Mouse (Mus musculus): ENCODE measurements around the gene Gfi1. TPM values are rescaled to one million over a fixed set of nuclear protein-coding genes. Genes with fewer than 3 reads are reported as not detected.

Gfi1 gene
- 0.09 TPM in 1 of 2 replicates, not detected in the other for polyA plus RNA-seq (2014; fragmentation: Nextera tagmentation; extraction: Ambion mirVana)

DNA sequence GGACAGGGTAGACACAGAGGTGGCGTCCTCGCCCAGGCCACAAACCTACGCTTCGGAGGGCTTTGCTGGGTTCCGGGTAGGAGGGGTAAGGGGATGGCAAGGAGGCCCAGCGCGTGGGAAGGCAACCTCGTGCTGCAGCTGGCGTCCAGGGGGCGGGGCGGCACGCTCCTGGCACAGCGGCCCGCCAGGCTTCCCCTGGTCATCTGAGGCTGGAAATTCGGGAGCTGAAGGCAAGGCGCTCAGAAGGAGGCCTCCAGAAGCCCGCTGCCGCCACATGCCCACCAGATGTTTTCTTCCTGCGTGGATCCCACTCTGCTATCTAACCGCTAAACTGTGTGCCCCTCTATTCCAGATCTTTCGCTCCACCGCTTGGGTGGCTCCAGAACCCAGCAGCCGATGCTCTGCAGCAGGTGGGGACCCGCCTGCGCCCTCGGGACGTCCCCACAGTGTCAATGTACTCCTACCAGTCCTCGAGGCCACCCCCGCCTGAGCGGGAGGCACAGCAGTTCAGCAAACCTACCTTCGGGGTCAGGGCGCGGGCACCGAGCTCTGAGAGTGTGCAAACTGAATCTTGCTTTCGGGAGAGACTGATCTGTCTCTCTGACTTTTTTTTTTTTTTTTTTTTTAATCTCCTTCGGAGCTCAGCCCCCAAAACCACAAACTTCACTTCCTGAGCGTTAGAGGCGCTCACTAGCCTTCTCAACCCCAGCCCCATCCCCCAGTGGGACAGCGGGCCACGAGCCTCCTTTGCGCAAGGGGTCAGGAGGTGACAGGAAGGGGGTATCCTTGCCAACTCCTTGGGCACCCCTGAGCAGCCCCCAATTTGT, at the start of gene Gfi1:
Gene Gfi1, minus strand, starts transcription at position 602 of the 827 bp plus-strand sequence.
- Histone ChIP-seq H3K36me3 (ENCODE audit: control insufficient read depth, insufficient read depth, low read length) (no peaks in the 10 kb centered on the region), H3K4me2 (ENCODE audit: low read length) (peak within 1 kb of the TSS; percentile 76), H3K27ac (replicated peaks in 1 of 2; ENCODE audit: control insufficient read depth in 1 of 2, insufficient read depth in 1 of 2, low read depth in 2 of 2, low read length in 2 of 2) (no peak within 1 kb of the TSS), H3K4me1 (ENCODE audit: control insufficient read depth in 2 of 2, insufficient read depth in 2 of 2, low read length in 2 of 2) (peaks cover 32 to 57% of the 10 kb centered on the region in 2 experiments), H3K27me3 (ENCODE audit: control insufficient read depth, insufficient read depth, low read length) (peaks cover 96% of the 10 kb centered on the region), H3K9me3 (ENCODE audit: control insufficient read depth, low read length) (no peaks in the 10 kb centered on the region), H3K9ac (ENCODE audit: low read length) (peak within 1 kb of the TSS; percentile 49), H3K4me3 (ENCODE audit: control insufficient read depth in 1 of 2, insufficient read depth in 1 of 2, low read depth in 1 of 2, low read length in 2 of 2) (peak within 1 kb of the TSS; percentile 31 to 43)
- ATAC-seq (ENCODE audit: insufficient number of reproducible peaks, insufficient read depth, low FRiP score, low read depth): no peak
- WGBS: 1% methylated on average over 41 of the region's 41 CpGs

GRCm38 (mm10) chr5:107772049-107772448, 46.2 kb upstream of the Gfi1 start:
- no peak for ATAC-seq (ENCODE audit: insufficient number of reproducible peaks, insufficient read depth, low FRiP score, low read depth)
- no peak overlapping the region for H3K4me3 ChIP-seq (ENCODE audit: control insufficient read depth in 1 of 2, insufficient read depth in 1 of 2, low read depth in 1 of 2, low read length in 2 of 2)
- H3K36me3 ChIP-seq (ENCODE audit: control insufficient read depth, insufficient read depth, low read length): peaks cover 8% of the 10 kb centered on the region; the same call in 1 of the 2 replicates
- no peaks in the 10 kb centered on the region for H3K4me1 ChIP-seq (ENCODE audit: control insufficient read depth in 2 of 2, insufficient read depth in 2 of 2, low read length in 2 of 2)
- no peaks in the 10 kb centered on the region for H3K27me3 ChIP-seq (ENCODE audit: control insufficient read depth, insufficient read depth, low read length)
- no peak overlapping the region for H3K9ac ChIP-seq (ENCODE audit: low read length)
- no peak overlapping the region for H3K27ac ChIP-seq (replicated peaks in 1 of 2; ENCODE audit: control insufficient read depth in 1 of 2, insufficient read depth in 1 of 2, low read depth in 2 of 2, low read length in 2 of 2)
- 70% methylated on average over 5 of the region's 5 CpGs for WGBS
- no peak overlapping the region for H3K4me2 ChIP-seq (ENCODE audit: low read length)
- H3K9me3 ChIP-seq (ENCODE audit: control insufficient read depth, low read length): peaks cover 4% of the 10 kb centered on the region; the same call in 1 of the 2 replicates

GRCm38 (mm10) chr5:107768224-107768623, 42.4 kb upstream of the Gfi1 start:
- Histone ChIP-seq H3K36me3 (ENCODE audit: control insufficient read depth, insufficient read depth, low read length) (peaks cover 12% of the 10 kb centered on the region), H3K4me1 (ENCODE audit: control insufficient read depth in 2 of 2, insufficient read depth in 2 of 2, low read length in 2 of 2) (0 out of 4 replicates have a peak, but pooled peaks cover 0 to 4% of the 10 kb centered on the region in 2 experiments), H3K4me3 (ENCODE audit: control insufficient read depth in 1 of 2, insufficient read depth in 1 of 2, low read depth in 1 of 2, low read length in 2 of 2) (no peak overlapping the region), H3K4me2 (ENCODE audit: low read length) (no peak overlapping the region), H3K9ac (ENCODE audit: low read length) (no peak overlapping the region), H3K27ac (replicated peaks in 1 of 2; ENCODE audit: control insufficient read depth in 1 of 2, insufficient read depth in 1 of 2, low read depth in 2 of 2, low read length in 2 of 2) (no peak overlapping the region), H3K27me3 (ENCODE audit: control insufficient read depth, insufficient read depth, low read length) (no peaks in the 10 kb centered on the region), H3K9me3 (ENCODE audit: control insufficient read depth, low read length) (peaks cover 4% of the 10 kb centered on the region; the same call in 1 of the 2 replicates)
- ATAC-seq (ENCODE audit: insufficient number of reproducible peaks, insufficient read depth, low FRiP score, low read depth): no peak
- 76% methylated on average over 1 of the region's 1 CpGs for WGBS

DNA sequence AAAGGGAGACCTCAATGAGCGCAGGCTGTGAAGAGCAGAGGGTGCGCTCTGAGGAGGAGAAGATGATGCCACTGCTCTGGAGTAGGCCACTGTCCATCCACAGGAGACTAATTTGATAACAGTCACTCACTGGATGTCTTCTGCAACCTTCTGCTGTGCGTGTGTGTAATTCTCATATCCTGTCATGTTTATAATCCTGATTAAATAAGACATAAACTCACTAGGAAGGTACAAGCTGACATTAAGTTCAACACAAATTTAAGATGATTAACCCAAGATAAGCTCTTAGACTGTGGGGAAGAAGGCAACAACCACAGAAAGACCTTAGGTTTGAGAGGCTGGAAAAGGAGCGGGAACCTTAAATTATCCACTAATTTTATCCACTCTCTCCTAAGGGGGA, 40.1 kb upstream of the Gfi1 start:
- Histone ChIP-seq H3K9me3 (ENCODE audit: control insufficient read depth, low read length) (peaks cover 4% of the 10 kb centered on the region; the same call in 1 of the 2 replicates), H3K27me3 (ENCODE audit: control insufficient read depth, insufficient read depth, low read length) (no peaks in the 10 kb centered on the region), H3K9ac (ENCODE audit: low read length) (no peak overlapping the region), H3K36me3 (ENCODE audit: control insufficient read depth, insufficient read depth, low read length) (peaks cover 9% of the 10 kb centered on the region), H3K27ac (replicated peaks in 1 of 2; ENCODE audit: control insufficient read depth in 1 of 2, insufficient read depth in 1 of 2, low read depth in 2 of 2, low read length in 2 of 2) (no peak overlapping the region), H3K4me2 (ENCODE audit: low read length) (no peak overlapping the region), H3K4me1 (ENCODE audit: control insufficient read depth in 2 of 2, insufficient read depth in 2 of 2, low read length in 2 of 2) (0 out of 4 replicates have a peak, but pooled peaks cover 0 to 4% of the 10 kb centered on the region in 2 experiments), H3K4me3 (ENCODE audit: control insufficient read depth in 1 of 2, insufficient read depth in 1 of 2, low read depth in 1 of 2, low read length in 2 of 2) (no peak overlapping the region)
- WGBS: 94% methylated on average over 4 of the region's 4 CpGs
- no peak for ATAC-seq (ENCODE audit: insufficient number of reproducible peaks, insufficient read depth, low FRiP score, low read depth)

DNA sequence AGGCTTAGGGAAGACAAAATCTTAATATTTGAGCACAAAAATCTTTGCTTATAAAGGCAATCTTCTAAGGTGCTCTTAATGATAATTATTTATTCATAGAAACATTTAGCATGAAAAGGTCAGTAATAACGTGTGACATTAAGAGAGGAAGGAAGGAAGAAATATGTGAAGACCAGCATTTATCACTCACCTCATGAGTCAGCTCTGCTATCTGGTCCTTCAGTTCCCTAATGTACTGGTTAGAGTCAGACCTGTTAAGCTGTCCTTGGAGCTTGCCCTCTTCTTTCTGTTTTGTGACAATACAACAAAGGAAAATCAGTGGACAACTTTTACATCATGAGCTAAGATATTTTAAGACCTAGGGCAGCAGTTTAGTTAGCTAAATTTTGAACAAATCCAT, 38.6 kb upstream of the Gfi1 start:
- H3K9me3 ChIP-seq (ENCODE audit: control insufficient read depth, low read length): peaks cover 4% of the 10 kb centered on the region; the same call in 1 of the 2 replicates
- H3K9ac ChIP-seq (ENCODE audit: low read length): no peak overlapping the region
- H3K4me1 ChIP-seq (ENCODE audit: control insufficient read depth in 2 of 2, insufficient read depth in 2 of 2, low read length in 2 of 2): 0 out of 4 replicates have a peak, but pooled peaks cover 0 to 4% of the 10 kb centered on the region in 2 experiments
- H3K4me3 ChIP-seq (ENCODE audit: control insufficient read depth in 1 of 2, insufficient read depth in 1 of 2, low read depth in 1 of 2, low read length in 2 of 2): no peak overlapping the region
- H3K27me3 ChIP-seq (ENCODE audit: control insufficient read depth, insufficient read depth, low read length): no peaks in the 10 kb centered on the region
- H3K36me3 ChIP-seq (ENCODE audit: control insufficient read depth, insufficient read depth, low read length): peaks cover 9% of the 10 kb centered on the region
- no peak overlapping the region for H3K27ac ChIP-seq (replicated peaks in 1 of 2; ENCODE audit: control insufficient read depth in 1 of 2, insufficient read depth in 1 of 2, low read depth in 2 of 2, low read length in 2 of 2)
- WGBS: 44% methylated on average over 1 of the region's 1 CpGs
- no peak overlapping the region for H3K4me2 ChIP-seq (ENCODE audit: low read length)
- ATAC-seq (ENCODE audit: insufficient number of reproducible peaks, insufficient read depth, low FRiP score, low read depth): no peak

DNA sequence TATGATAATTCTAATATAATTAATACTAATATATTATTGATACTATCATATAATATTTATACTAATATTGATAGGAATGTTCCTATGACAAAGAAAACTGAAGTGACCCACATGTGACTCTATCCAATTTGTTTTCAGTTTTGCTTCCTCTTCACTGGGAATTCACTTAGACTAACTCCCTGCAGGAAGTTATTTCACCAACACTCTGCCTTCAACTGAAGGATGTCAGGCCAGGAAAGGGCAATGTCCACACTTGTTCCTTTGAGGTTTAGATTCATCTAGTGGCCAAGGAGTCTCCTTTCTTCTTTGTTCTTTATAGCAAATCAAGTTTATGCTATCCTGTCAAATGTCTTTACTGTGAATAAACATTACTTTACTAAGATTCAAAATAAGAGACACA, 37.8 kb upstream of the Gfi1 start:
- H3K9me3 ChIP-seq (ENCODE audit: control insufficient read depth, low read length): peaks cover 4% of the 10 kb centered on the region; the same call in 1 of the 2 replicates
- H3K27ac ChIP-seq (replicated peaks in 1 of 2; ENCODE audit: control insufficient read depth in 1 of 2, insufficient read depth in 1 of 2, low read depth in 2 of 2, low read length in 2 of 2): no peak overlapping the region
- H3K4me2 ChIP-seq (ENCODE audit: low read length): no peak overlapping the region
- no peak for ATAC-seq (ENCODE audit: insufficient number of reproducible peaks, insufficient read depth, low FRiP score, low read depth)
- H3K4me3 ChIP-seq (ENCODE audit: control insufficient read depth in 1 of 2, insufficient read depth in 1 of 2, low read depth in 1 of 2, low read length in 2 of 2): no peak overlapping the region
- H3K36me3 ChIP-seq (ENCODE audit: control insufficient read depth, insufficient read depth, low read length): peaks cover 9% of the 10 kb centered on the region
- H3K9ac ChIP-seq (ENCODE audit: low read length): no peak overlapping the region
- H3K4me1 ChIP-seq (ENCODE audit: control insufficient read depth in 2 of 2, insufficient read depth in 2 of 2, low read length in 2 of 2): peaks cover 4 to 10% of the 10 kb centered on the region in 2 experiments
- no peaks in the 10 kb centered on the region for H3K27me3 ChIP-seq (ENCODE audit: control insufficient read depth, insufficient read depth, low read length)

DNA sequence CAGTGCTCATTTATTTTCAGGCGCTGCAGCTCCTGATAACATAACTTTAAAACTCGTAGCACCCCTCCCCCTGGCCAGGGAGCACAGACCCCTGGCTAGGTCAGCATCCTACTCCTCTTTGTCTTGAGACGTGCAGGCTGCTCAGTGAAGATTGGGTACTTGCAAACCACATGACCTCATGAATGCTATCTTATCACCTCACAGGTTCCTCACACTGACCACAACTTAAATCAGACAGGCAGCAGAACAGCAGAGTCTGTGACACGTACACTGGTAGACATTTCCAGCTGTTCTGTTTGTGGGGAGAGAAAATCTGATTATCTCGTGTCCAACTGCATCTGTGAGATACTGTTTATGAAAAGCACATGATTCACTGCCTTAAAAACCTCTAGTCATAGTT, 33.3 kb upstream of the Gfi1 start:
- WGBS: 7% methylated on average over 5 of the region's 5 CpGs
- ATAC-seq (ENCODE audit: insufficient number of reproducible peaks, insufficient read depth, low FRiP score, low read depth): no peak; the same call in 1 of the 2 replicates
- Histone ChIP-seq H3K27me3 (ENCODE audit: control insufficient read depth, insufficient read depth, low read length) (no peaks in the 10 kb centered on the region), H3K9me3 (ENCODE audit: control insufficient read depth, low read length) (no peaks in the 10 kb centered on the region), H3K27ac (replicated peaks in 1 of 2; ENCODE audit: control insufficient read depth in 1 of 2, insufficient read depth in 1 of 2, low read depth in 2 of 2, low read length in 2 of 2) (peak overlapping the region in 1 of 2 experiments; percentile 1; a peak in 1 of 4 replicates), H3K36me3 (ENCODE audit: control insufficient read depth, insufficient read depth, low read length) (peaks cover 14% of the 10 kb centered on the region), H3K4me1 (ENCODE audit: control insufficient read depth in 2 of 2, insufficient read depth in 2 of 2, low read length in 2 of 2) (peaks cover 4 to 9% of the 10 kb centered on the region in 2 experiments), H3K4me2 (ENCODE audit: low read length) (no peak overlapping the region), H3K9ac (ENCODE audit: low read length) (no peak overlapping the region), H3K4me3 (ENCODE audit: control insufficient read depth in 1 of 2, insufficient read depth in 1 of 2, low read depth in 1 of 2, low read length in 2 of 2) (no peak overlapping the region)
